Mouse (Mus musculus): ENCODE results near the gene Isca2.

- TF ChIP-seq EP300 (IDR thresholded peaks at IDR 0.05; ENCODE audit: low read depth) (no peak), CTCF (IDR thresholded peaks at IDR 0.05; ENCODE audit: low read depth) (no peak)
These were observed 29.6 kb downstream of the Isca2 start for GRCm38 (mm10) chr12:84802625-84803024.

Data from liver, embryonic 14.5 days (tissue).